Mouse (Mus musculus) ovary, postnatal 10 days (tissue): ENCODE results near the gene Six3.

ENCODE experiments used
- DNase-seq: peaks from one replicate; pipeline ENCODE4 v3.0.0; 2022; ENCODE audit warnings: low spot score

The Six3 gene

GRCm38 (mm10) chr17:85612526-85613265 lies 712 bp upstream of the Six3 start:
- no peak for DNase-seq

DNA sequence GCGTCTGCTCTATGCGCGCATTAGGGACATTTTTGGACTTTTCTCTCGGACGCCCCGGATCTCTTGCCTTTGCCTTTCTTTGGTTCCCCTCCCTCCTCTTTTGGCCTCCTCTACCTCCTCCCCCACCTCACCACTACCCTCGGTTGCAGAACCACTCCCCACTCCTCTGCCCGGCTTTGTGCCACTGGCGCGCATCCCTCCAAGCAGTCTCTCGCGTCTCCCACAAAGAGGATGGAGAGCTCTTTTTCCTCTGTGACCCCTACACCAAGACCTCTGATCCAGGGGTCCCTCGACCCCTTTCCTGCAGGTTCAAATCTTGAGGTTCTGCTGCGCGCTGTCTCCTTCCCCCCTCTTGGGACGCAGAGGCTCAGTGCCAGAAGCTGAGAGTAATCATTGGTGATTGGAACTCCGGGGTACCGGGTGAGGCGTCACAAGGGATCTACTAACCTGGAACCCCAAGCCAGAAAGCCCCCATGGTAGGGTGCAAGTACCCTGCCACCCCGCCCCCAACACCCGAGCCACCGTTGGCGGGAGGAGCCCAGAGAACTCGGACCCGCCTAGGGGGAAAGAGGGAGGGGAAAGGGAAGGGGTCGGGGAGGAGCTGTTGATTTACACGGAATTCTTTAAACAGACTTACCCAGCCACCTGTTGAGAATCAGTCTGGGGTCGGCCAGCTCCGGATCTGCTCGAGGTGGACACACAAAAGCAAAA lies 758 bp downstream of the Six3 start:
- no peak for DNase-seq

DNA sequence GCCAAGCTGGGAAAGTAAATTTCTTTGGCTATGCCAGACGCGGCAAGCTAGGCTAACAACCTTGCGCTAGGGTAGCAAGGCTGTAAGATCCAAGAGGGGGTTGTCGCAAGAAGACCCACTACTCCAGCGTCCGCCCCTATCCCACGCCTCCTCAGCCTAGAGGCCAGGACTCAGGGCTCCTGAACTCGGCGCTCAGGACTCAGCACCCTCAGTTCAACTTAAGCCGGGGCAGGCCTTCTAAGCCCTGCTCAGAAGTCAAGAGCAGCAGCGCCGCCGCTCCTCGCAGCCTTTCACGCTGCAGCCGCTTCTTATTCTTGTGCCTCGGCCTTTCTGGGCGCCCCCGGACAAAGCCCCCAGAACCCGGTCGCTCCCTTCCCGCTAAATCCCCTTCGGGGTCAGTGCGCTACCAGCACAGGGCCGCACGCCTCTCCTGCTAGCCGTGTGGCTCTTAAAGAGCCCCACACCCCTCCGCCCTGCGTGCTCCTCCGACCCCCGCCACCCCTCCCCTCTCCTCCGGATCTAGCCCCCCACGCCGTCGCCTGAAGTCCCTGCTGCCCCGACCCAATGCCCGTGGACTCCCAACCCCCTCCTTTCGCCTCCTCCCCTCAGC lies 1.4 kb downstream of the Six3 start:
- DNase-seq, result no peak

DNA sequence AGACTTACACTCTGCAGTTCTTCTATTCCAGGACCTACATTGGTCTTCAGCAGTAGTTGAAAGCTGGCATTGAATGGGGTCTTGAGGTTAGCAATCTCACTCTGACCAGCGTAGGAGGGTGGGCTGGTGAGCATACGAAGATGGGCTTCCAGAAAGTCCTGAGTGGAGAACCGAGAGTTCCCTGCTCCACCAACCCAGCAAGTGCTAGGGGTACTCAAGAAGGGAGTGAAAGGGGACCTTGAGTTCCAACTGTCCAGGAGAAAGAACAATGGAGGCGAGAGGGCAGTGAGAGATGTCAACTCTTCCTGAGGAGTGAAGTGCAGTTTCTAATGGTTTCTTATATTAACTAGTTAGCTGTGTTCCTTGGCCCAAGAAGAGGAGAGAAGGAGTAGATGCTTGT lies 2.2 kb downstream of the Six3 start:
- no peak for DNase-seq

DNA sequence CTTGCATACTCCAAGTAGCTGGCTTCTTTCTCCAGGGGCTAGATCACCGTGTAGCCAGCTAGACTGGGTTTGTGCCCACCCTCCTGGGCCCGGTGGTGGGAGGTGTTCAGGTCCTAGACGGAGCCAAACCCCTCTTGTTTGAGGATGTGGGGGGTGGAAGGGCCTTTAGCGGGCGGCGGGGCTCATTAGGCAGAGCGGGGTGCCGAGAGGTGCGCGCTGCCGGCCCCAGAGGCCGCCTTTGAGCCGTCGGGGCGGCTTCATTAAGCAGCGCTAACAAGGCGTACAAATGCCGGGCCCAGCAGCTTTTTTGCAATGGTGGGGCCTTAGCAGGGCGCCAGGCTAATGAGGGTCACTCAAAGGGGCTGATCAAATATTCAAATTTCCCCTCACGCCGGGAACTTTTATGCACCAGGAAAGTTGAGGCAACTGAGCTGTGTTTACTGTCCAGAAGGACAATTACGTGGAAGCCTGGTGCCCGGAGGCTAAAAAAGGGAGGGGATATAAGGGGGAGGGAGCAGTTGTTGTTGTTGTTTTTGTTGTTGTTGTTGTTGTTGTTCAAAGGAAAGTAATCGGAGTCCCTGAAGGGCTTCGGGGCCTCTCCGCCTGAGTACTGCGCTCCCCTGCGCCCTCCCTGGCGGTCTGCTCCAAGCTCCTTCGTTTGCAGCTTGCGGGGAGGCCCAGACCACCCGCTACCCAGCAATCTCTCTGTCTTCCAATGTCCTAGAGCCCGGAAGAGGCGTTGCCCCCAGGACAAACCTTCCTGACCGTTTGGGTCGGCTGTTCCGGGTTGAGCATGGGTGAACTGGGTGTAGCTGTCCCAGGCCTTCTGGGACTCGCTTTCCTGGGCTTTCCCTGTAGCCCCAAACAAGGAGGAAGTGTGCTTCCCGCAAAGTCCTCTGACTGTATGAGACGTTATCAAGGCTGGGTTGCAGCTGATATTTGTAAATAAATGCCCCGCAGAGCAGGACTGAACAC lies 3.4 kb downstream of the Six3 start:
- no peak for DNase-seq

DNA sequence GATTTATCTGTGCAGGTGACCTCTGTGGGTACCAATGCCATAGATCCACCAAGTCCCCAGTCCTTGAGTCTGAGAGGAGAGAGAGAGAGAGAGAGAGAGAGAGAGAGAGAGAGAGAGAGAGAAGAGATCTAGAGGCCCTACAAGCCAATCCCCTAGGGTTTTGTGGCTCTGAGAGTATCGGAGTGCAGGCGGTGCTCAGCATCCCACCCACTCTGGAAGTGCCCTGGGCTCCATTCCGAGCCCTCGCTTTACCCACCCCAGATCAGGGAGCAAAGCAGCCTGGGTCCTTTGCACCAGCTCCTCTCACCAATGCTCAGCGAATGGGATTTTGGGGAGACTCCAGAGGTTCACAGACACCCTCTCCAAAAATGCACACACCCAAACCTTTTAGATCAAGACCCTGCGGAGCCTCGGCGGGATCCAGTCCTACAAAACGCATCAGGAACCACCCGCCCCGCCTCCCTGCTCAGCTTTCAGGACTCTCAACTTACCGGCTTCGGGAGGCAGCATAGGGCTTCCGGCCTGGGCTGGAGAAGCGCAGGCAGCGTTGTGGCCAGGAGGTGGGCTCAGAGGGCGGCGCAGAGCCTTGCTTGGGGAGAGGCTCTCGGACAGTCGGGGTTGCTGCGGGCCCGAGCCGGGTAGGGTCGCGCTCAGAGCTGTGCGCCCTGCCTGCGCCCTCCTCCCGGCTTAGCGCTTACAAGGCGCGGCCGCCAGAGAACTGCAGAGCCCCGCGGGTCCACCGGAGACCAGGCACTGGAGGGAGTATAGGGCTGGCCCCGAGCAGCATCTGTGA lies 4.4 kb downstream of the Six3 start:
- no peak for DNase-seq

DNA sequence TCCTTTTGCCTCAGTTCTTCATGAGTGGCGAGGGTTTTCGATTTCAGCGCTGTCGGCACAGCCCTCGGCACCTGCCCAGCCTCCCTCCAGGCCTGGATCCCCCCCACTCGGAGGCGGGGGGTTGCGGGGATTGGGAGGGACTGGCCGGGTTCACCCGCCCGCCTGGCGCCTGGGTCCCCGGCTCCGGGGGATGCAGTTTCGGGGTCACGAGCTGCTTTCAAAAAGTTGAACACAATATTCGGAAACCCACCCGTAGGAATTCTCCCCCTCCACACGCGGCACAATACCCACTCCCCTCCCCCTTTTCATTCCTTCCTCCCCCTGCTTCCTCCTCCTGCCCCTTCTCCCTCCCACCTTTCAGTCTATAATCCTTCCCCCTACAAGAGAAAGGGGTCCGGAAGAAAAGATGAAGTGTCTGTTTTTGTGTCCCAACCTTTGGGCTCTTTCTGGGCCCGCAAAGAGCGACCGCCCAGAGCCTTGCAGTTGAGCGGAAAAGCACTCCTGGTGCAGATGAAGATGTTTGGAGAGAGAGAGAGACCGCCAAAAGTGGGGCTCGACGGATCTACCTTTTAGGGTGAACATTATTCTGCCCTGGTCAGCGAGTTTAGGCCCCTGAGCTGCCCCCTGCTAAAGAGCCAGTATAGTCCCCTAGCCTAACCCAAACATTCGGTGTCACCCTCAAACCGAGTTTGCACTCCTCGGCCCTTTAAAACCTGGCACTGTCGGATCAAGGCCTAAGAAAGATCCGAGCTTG lies 5.1 kb downstream of the Six3 start:
- no peak for DNase-seq

GRCm38 (mm10) chr17:85619113-85620085 lies 6.0 kb downstream of the Six3 start:
- no peak for DNase-seq

DNA sequence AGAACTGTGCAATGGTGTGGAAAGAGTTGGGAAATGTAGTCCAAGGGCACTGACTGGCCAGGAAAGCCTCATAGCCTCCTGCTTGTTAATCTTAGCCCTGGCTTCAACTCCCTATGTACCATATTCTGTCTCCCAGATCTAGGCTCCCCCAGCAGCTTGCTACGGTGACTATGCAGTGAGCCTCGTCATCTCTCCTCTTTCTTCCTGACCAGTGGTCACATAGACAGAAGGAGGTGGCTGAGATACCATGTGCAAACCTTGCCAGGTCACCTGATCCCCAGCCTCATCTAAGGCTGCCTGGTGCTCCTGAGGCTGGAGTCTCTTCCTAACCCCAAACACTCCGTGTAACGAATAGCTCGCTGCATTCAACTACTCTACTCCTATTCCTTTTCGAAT lies 6.7 kb downstream of the Six3 start:
- DNase-seq, result no peak

DNA sequence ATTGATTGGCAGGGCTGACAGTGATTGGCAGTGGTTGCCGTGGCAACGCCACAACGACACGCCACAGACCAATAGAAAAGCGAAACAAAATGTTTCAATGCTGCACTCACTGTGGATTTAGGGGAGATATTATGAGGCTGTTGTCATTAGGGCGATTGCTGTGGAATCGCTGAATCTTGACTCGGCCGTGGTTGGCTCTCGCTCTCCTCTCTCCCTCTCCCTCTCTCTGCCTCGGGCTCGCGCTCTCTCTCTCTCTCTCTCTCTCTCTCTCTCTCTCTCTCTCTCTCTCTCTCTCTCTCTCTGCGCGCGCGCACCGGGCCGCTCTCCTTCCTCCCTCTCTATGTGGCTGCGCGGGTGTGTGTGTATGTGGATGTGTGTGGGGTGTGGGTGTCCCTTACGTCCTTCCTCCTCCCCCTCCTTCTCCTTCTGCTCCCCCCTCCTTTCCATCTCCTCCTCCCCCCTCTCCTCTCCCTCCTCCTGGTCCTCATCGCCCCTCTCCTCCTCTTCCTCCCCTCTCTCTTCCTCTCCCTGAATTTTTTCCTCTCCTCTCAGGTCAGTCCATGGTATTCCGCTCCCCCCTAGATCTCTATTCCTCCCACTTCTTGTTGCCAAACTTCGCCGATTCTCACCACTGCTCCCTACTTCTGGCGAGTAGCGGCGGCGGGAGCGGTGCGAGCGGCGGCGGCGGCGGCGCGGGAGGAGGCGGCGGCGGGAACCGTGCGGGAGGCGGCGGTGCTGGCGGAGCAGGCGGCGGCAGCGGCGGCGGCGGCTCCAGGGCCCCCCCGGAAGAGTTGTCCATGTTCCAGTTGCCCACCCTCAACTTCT lies 7.5 kb downstream of the Six3 start:
- no peak for DNase-seq

DNA sequence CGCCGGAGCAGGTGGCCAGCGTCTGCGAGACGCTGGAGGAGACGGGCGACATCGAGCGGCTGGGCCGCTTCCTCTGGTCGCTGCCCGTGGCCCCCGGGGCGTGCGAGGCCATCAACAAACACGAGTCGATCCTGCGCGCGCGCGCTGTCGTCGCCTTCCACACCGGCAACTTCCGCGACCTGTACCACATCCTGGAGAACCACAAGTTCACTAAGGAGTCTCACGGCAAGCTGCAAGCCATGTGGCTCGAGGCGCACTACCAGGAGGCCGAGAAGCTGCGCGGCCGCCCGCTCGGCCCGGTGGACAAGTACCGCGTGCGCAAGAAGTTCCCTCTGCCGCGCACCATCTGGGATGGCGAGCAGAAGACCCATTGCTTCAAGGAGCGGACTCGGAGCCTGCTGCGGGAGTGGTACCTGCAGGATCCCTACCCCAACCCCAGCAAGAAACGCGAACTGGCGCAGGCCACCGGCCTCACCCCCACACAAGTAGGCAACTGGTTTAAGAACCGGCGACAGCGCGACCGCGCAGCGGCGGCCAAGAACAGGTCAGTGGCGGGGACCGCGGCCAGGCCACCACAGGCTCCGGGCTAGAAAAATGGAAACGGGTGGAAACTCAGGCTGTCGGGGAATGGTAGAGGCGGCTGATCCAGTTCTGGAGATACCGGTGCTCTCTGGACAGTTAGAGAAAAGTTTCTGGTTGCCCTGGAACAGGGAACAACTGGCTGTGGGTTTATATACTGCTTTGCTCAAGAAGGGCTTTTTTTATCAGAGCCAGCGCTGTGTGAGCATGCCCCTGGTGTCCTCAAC lies 8.3 kb downstream of the Six3 start:
- DNase-seq, result no peak

DNA sequence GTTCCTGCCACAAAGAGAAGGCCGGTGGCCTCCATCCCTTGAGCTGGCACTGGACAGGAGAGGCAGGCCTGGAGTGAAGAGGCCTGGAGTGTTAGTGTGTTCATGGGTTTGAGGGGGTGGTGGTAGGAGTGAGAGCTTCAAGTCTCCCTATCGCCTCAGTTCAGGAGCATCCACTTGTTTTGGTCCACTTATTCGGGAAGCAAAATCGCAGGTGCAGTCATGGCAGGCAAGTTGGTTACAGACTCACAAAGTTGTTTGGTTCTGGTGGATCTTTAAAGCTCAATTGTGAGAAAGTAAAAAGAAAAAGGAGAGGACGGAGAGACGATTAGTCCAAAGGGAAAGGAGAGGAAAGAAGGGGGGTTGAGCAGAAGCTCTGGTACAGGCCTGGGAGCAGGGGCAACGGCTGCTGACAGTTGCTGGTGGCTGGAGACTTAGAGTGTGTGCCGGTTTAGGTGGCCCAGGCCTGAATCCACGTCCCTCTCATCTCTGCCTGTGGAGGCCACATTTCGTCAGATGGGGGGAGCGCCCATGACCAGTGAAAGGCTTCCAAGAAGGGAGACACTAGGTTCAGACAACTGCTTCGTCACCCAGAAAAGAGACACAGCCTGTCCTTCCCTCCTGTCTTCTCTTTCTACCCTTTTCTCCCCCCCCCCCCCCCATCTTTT lies 9.2 kb downstream of the Six3 start:
- no peak for DNase-seq

DNA sequence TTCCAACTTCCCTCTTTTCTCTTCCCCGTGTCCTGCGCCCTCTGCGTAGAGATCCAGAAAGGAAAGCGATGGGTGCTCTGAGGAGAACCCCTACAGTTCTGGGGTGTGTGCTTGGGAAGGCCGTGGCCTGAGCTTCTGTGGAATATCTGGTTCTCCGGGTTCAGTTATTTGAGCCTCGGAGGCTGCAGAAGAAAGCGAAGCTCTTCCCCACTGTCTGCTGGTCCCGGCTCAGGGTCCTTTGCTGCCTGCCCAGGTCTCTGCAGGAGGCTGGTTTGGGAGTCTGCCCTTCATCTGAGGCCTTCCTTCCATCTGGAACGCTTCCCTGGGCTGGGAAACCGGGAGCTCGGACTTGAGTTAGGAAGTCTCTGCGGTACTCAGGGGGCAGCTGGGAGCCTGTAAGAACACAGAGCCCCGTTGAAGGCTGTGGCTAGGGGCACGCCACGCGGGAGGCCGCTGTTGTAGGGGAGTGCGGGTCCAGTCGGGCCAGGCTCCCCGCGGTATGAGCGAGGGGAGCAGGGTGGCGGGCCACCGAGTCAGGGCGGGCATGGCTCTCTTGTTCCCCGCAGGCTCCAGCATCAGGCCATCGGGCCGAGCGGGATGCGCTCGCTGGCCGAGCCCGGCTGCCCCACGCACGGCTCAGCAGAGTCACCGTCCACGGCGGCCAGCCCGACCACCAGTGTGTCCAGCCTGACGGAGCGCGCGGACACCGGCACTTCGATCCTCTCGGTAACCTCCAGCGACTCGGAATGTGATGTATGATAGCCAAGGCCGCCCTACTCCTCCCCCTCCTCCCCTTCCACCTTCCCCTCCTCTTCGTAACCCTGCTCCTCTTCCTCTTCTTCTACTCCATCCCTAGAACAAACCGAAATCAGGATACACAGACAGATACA lies 10.0 kb downstream of the Six3 start:
- no peak for DNase-seq

GRCm38 (mm10) chr17:85624051-85624420 lies 10.6 kb downstream of the Six3 start:
- DNase-seq, result no peak

DNA sequence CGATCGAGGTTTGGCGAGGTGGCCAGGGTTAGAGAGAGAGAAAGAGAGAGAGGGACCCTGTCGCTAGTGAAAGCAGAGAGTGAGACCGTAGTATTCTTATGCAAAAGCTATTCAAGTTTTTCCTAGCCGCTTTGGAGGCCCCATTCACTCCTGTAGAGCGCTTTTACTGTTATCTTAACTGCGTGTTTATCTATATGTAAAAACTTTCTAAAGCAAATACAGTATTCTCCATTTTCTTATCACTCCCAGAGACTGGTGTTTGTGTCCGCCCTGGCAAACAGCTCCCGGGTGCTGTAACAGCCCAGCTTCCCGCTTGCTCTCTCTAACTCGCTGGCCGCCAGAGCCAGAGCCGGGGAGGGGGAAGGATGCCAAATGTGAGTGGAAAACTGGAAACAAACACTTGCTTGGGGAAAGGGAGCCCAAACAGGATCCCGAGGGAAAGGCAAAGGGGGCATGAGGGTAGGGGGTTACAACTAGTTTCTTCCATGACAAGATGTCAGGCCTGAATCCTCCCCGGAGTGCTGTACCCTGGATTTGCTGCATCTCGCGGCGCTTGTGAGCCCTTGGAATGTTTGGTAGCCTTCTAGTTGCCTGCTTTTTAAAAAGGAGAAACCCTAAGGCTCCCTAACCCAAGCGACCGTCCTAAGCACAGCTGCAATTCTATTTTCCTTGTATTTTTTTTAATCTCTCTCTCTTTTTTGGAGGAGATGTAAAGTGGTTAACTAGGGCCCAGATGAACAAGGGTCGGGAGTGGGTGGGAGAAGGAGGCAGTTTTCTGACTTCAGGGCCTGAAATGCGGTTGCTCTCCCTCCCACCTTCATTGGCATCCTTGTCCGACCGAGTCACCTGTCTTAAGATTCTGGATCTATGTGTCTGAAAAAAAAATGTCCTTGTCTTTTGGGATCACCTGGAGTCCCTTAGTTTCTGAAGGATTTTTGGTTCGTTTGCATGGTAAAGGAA lies 11.9 kb downstream of the Six3 start:
- no peak for DNase-seq
